Mouse (Mus musculus) G1E (cell line): ENCODE data around the gene Jpt2. TPM values are rescaled to one million over a fixed set of nuclear protein-coding genes. Genes with fewer than 3 reads are reported as not detected.

Source experiments
- ATAC-seq: 2 replicates; pipeline ENCODE4 v1.8.0; 2016; ENCODE audit warnings: mild to moderate bottlenecking; ENCODE audit not compliant: insufficient number of reproducible peaks, poor library complexity, low FRiP score, severe bottlenecking; ENCODE audit errors: extremely low read depth
- DNase-seq: peaks from one replicate; pipeline ENCODE4 v3.0.0; 2012; ENCODE audit warnings: low spot score
- H3K27me3 ChIP-seq: 2 replicates; pipeline ENCODE4 v1.6.1; 2012; ENCODE audit warnings: mild to moderate bottlenecking, low read length, inconsistent platforms; ENCODE audit not compliant: insufficient read depth
- H3K36me3 ChIP-seq: replicated peaks from 2 replicates; pipeline ENCODE3; 2012; ENCODE audit warnings: mild to moderate bottlenecking, inconsistent platforms
- H3K4me1 ChIP-seq: 2 replicates; pipeline ENCODE4 v1.6.1; 2012; ENCODE audit warnings: low read depth, low read length, inconsistent platforms, mixed read lengths; ENCODE audit not compliant: insufficient read depth
- H3K4me3 ChIP-seq: 2 replicates; pipeline ENCODE4 v1.5.1; 2012; ENCODE audit warnings: low read depth, mild to moderate bottlenecking, inconsistent platforms, low read length, moderate library complexity, mixed read lengths
- H3K9me3 ChIP-seq: replicated peaks from 2 replicates; pipeline ENCODE4 v1.6.1; 2012; ENCODE audit warnings: inconsistent platforms
- CTCF ChIP-seq: IDR thresholded peaks from 2 replicates; pipeline ENCODE4 v1.5.1; 2012; ENCODE audit warnings: low read depth, low read length, inconsistent platforms, mixed read lengths
- GATA1 ChIP-seq: IDR thresholded peaks from 2 replicates; pipeline ENCODE4 v1.6.1; 2012; ENCODE audit warnings: borderline replicate concordance, low read length, inconsistent platforms, mixed read lengths
- GATA2 ChIP-seq: IDR thresholded peaks from 2 replicates; pipeline ENCODE4 v1.6.1; 2012; ENCODE audit warnings: low read depth, low read length, inconsistent platforms, borderline replicate concordance
- POLR2AphosphoS5 ChIP-seq: IDR thresholded peaks from 2 replicates; pipeline ENCODE4 v1.6.1; 2012; ENCODE audit warnings: low read depth, low read length, inconsistent platforms; ENCODE audit not compliant: insufficient replicate concordance
- TAL1 ChIP-seq: conservative IDR thresholded peaks from 2 replicates; pipeline ENCODE4 v1.6.1; 2012; ENCODE audit warnings: low read depth, low read length, inconsistent platforms, mixed read lengths
- polyA plus RNA-seq: library from polyadenylated mRNA; stranded (reverse); fragments of >175 nt; gene quantifications from 2 replicates; pipeline ENCODE4 v1.2.3, GENCODE M21; 2012
- total RNA-seq, 2 experiments: library from RNA; stranded (forward) in 1 of 2; stranded (reverse) in 1 of 2; fragments of 200-1000 nt in 1 of 2; fragments of >200 nt in 1 of 2; fragmentation: Nextera tagmentation in 1 of 2; gene quantifications; 2 replicates each; pipeline ENCODE4 v1.2.3; 2014 to 2017

The Jpt2 gene
- total and polyA plus RNA-seq, 3 experiments, result 28.8 to 83.5 (median 71.2) TPM

- no peaks in the 10 kb centered on the region for H3K9me3 ChIP-seq
- H3K36me3 ChIP-seq, result peaks cover 100% of the 10 kb centered on the region
- DNase-seq (no peak), ATAC-seq (no peak)
- no peaks in the 10 kb centered on the region for H3K27me3 ChIP-seq
- peak overlapping the region; percentile 44; the same call in 1 of the 2 replicates for H3K4me3 ChIP-seq
- peaks cover 71% of the 10 kb centered on the region for H3K4me1 ChIP-seq
- TF ChIP-seq POLR2AphosphoS5, result no peak
- no peak for TF ChIP-seq TAL1
- TF ChIP-seq GATA1, result no peak
- TF ChIP-seq GATA2, result no peak
- TF ChIP-seq CTCF, result no peak
Observed at GRCm38 (mm10) chr17:24902124-24902523, 58.4 kb downstream of the Jpt2 start.

GRCm38 (mm10) chr17:24900014-24900413, 60.5 kb downstream of the Jpt2 start:
- H3K4me1 ChIP-seq, result peaks cover 79% of the 10 kb centered on the region
- H3K27me3 ChIP-seq, result no peaks in the 10 kb centered on the region
- H3K36me3 ChIP-seq, result peaks cover 93% of the 10 kb centered on the region
- DNase-seq (no peak), ATAC-seq (no peak)
- TF ChIP-seq TAL1, result no peak
- H3K9me3 ChIP-seq, result no peaks in the 10 kb centered on the region
- no peak overlapping the region for H3K4me3 ChIP-seq

GRCm38 (mm10) chr17:24899153-24899552, 61.3 kb downstream of the Jpt2 start:
- DNase-seq, result no peak
- Histone ChIP-seq H3K9me3 (no peaks in the 10 kb centered on the region), H3K4me1 (peaks cover 76% of the 10 kb centered on the region), H3K27me3 (no peaks in the 10 kb centered on the region), H3K36me3 (peaks cover 89% of the 10 kb centered on the region), H3K4me3 (no peak overlapping the region)
- ATAC-seq, result no peak
- 0 out of 2 replicates have a peak, but pooled peaks have one; percentile 4 for TF ChIP-seq POLR2AphosphoS5
- no peak for TF ChIP-seq GATA1

GRCm38 (mm10) chr17:24898041-24898854, 62.2 kb downstream of the Jpt2 start:
- TF ChIP-seq POLR2AphosphoS5 (0 out of 2 replicates have a peak, but pooled peaks have one; percentile 51), GATA2 (no peak), CTCF (no peak), TAL1 (no peak), GATA1 (no peak)
- Histone ChIP-seq H3K4me1 (peaks cover 76% of the 10 kb centered on the region), H3K4me3 (peak overlapping the region; percentile 92; the same call in 1 of the 2 replicates), H3K9me3 (no peaks in the 10 kb centered on the region), H3K27me3 (no peaks in the 10 kb centered on the region), H3K36me3 (peaks cover 89% of the 10 kb centered on the region)
- no peak for ATAC-seq
- DNase-seq, result no peak

GRCm38 (mm10) chr17:24897600-24897999, 62.9 kb downstream of the Jpt2 start:
- TF ChIP-seq GATA1, result no peak
- no peak for TF ChIP-seq POLR2AphosphoS5
- TF ChIP-seq CTCF, result no peak
- TF ChIP-seq TAL1, result no peak
- TF ChIP-seq GATA2, result no peak
- no peaks in the 10 kb centered on the region for H3K9me3 ChIP-seq
- no peak for ATAC-seq
- H3K4me1 ChIP-seq, result peaks cover 75% of the 10 kb centered on the region
- no peak for DNase-seq
- H3K4me3 ChIP-seq, result peak overlapping the region; percentile 92; the same call in 1 of the 2 replicates
- H3K27me3 ChIP-seq, result no peaks in the 10 kb centered on the region
- H3K36me3 ChIP-seq, result peaks cover 89% of the 10 kb centered on the region

GRCm38 (mm10) chr17:24896993-24897269, 63.6 kb downstream of the Jpt2 start:
- Histone ChIP-seq H3K4me3 (peak overlapping the region; percentile 92), H3K4me1 (peaks cover 75% of the 10 kb centered on the region), H3K27me3 (no peaks in the 10 kb centered on the region), H3K36me3 (peaks cover 89% of the 10 kb centered on the region), H3K9me3 (no peaks in the 10 kb centered on the region)
- ATAC-seq (no peak), DNase-seq (no peak)
- TF ChIP-seq GATA1 (no peak), GATA2 (no peak), POLR2AphosphoS5 (no peak), TAL1 (no peak), CTCF (no peak)
